Mouse (Mus musculus): ENCODE measurements at regions not wholly inside any gene's neighbourhood (a gene's known extent, or its start where the extent isn't known, plus 50 kb on each side); places are given as distances from the start of the nearest gene placed in this dataset.

DNA sequence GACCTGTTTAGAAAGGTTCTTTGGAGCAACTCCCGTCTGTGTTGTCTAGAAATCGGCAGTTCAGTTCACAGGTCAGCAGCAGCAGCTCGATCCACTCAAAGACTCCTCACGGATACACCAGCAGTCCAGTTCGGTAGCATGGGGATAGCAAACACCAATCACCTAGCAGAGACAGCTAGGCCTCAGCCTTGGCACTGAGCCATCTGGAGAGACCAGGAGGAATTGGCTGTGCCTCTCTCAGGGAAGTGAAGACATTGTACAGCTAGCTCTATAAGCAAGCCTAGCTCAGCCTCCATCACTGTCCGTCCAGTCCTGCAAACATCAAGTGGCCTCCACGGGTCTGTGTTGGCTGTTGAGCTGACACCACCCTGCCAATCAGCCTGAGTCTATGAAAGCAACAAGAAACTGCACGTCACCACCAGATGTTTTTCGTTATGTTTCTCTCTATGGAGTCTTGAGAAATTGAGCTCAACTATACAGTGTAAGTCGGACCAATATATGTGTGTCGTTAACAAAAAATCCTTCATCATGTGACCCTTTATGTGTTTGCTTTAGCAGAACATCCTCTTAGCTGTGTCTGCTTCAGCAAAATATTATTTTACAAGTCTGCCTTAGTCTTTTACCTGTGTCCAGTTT is 209.3 kb downstream of the Plxna1 start:
- no peak for TF ChIP-seq CTCF (IDR thresholded peaks at IDR 0.05; ENCODE audit: extremely low read depth, insufficient read depth, insufficient read length, insufficient replicate concordance)
- no peak for TF ChIP-seq POLR2A (IDR thresholded peaks at IDR 0.05; ENCODE audit: low read depth, low read length)

Measured in spleen, adult 2 months (tissue).